Mouse (Mus musculus): ENCODE measurements at regions not wholly inside any gene's neighbourhood (a gene's known extent, or its start where the extent isn't known, plus 50 kb on each side); places are given as distances from the start of the nearest gene placed in this dataset.
"Not testable (repeated sequence)": the region's sequence is repeated elsewhere in the genome, so short reads cannot be mapped to it uniquely, and the experiment has no call there.

GRCm38 (mm10) chr4:10414274-10414673 lies 460.0 kb upstream of the 2610301B20Rik start:
- Histone ChIP-seq H3K79me2 (ENCODE audit: control insufficient read depth, insufficient read depth) (no peaks in the 10 kb centered on the region), H3K79me3 (ENCODE audit: low read depth) (no peaks in the 10 kb centered on the region), H3ac (ENCODE audit: control insufficient read depth, insufficient read length, low read depth) (no peak overlapping the region), H3K36me3 (ENCODE audit: control insufficient read depth, insufficient read depth) (no peaks in the 10 kb centered on the region), H3K4me3 (ENCODE audit: insufficient read depth, poor library complexity, severe bottlenecking) (no peak overlapping the region), H3K27me3 (ENCODE audit: control insufficient read depth, insufficient read depth, insufficient read length) (no peaks in the 10 kb centered on the region)
- TF ChIP-seq USF1 (IDR thresholded peaks at IDR 0.05; ENCODE audit: low read depth) (no peak), FOSL1 (IDR thresholded peaks at IDR 0.05; ENCODE audit: insufficient read depth, low read length, poor library complexity, severe bottlenecking) (no peak), CTCF (IDR thresholded peaks at IDR 0.05; ENCODE audit: control insufficient read depth, insufficient read depth, insufficient read length) (no peak), MYOD1 (IDR thresholded peaks at IDR 0.05; ENCODE audit: control insufficient read depth, insufficient read length, low read depth) (no peak), CEBPB (IDR thresholded peaks at IDR 0.05; ENCODE audit: low read depth) (no peak), MAX (IDR thresholded peaks at IDR 0.05) (no peak), MYOG (IDR thresholded peaks at IDR 0.05; ENCODE audit: control insufficient read depth, extremely low read depth, insufficient read length) (no peak)

GRCm38 (mm10) chr4:10421354-10421753 lies 452.9 kb upstream of the 2610301B20Rik start:
- H3K4me3 ChIP-seq (ENCODE audit: insufficient read depth, poor library complexity, severe bottlenecking) = no peak overlapping the region

GRCm38 (mm10) chr4:10434438-10434837 lies 439.9 kb upstream of the 2610301B20Rik start:
- no peaks in the 10 kb centered on the region for H3K27me3 ChIP-seq (ENCODE audit: control insufficient read depth, insufficient read depth, insufficient read length)
- TF ChIP-seq USF1 (IDR thresholded peaks at IDR 0.05; ENCODE audit: low read depth) = no peak
- no peak for TF ChIP-seq CEBPB (IDR thresholded peaks at IDR 0.05; ENCODE audit: low read depth)
- TF ChIP-seq MYOG (IDR thresholded peaks at IDR 0.05; ENCODE audit: control insufficient read depth, extremely low read depth, insufficient read length) = no peak
- TF ChIP-seq MYOD1 (IDR thresholded peaks at IDR 0.05; ENCODE audit: control insufficient read depth, insufficient read length, low read depth) = no peak
- no peak for TF ChIP-seq CTCF (IDR thresholded peaks at IDR 0.05; ENCODE audit: control insufficient read depth, insufficient read depth, insufficient read length)
- no peak for TF ChIP-seq MAX (IDR thresholded peaks at IDR 0.05)
- no peak for TF ChIP-seq FOSL1 (IDR thresholded peaks at IDR 0.05; ENCODE audit: insufficient read depth, low read length, poor library complexity, severe bottlenecking)
- H3K79me3 ChIP-seq (ENCODE audit: low read depth) = no peaks in the 10 kb centered on the region
- no peak overlapping the region for H3ac ChIP-seq (ENCODE audit: control insufficient read depth, insufficient read length, low read depth)
- H3K79me2 ChIP-seq (ENCODE audit: control insufficient read depth, insufficient read depth) = no peaks in the 10 kb centered on the region
- H3K4me3 ChIP-seq (ENCODE audit: insufficient read depth, poor library complexity, severe bottlenecking) = no peak overlapping the region
- H3K36me3 ChIP-seq (ENCODE audit: control insufficient read depth, insufficient read depth) = no peaks in the 10 kb centered on the region

More at GRCm38 (mm10) chr4:10421354-10421753, 452.9 kb upstream of the 2610301B20Rik start:
- Histone ChIP-seq H3K36me3 (ENCODE audit: control insufficient read depth, insufficient read depth) (no peaks in the 10 kb centered on the region), H3K27me3 (ENCODE audit: control insufficient read depth, insufficient read depth, insufficient read length) (no peaks in the 10 kb centered on the region), H3K79me2 (ENCODE audit: control insufficient read depth, insufficient read depth) (no peaks in the 10 kb centered on the region), H3ac (ENCODE audit: control insufficient read depth, insufficient read length, low read depth) (no peak overlapping the region), H3K79me3 (ENCODE audit: low read depth) (no peaks in the 10 kb centered on the region)
- TF ChIP-seq CEBPB (IDR thresholded peaks at IDR 0.05; ENCODE audit: low read depth) (no peak), USF1 (IDR thresholded peaks at IDR 0.05; ENCODE audit: low read depth) (no peak), MYOD1 (IDR thresholded peaks at IDR 0.05; ENCODE audit: control insufficient read depth, insufficient read length, low read depth) (no peak), FOSL1 (IDR thresholded peaks at IDR 0.05; ENCODE audit: insufficient read depth, low read length, poor library complexity, severe bottlenecking) (no peak), MYOG (IDR thresholded peaks at IDR 0.05; ENCODE audit: control insufficient read depth, extremely low read depth, insufficient read length) (no peak), MAX (IDR thresholded peaks at IDR 0.05) (no peak), CTCF (IDR thresholded peaks at IDR 0.05; ENCODE audit: control insufficient read depth, insufficient read depth, insufficient read length) (no peak)

- not testable (repeated sequence) for H3K27me3 ChIP-seq (ENCODE audit: control insufficient read depth, insufficient read depth, insufficient read length); H3ac ChIP-seq (ENCODE audit: control insufficient read depth, insufficient read length, low read depth); H3K79me3 ChIP-seq (ENCODE audit: low read depth); H3K36me3 ChIP-seq (ENCODE audit: control insufficient read depth, insufficient read depth); H3K4me3 ChIP-seq (ENCODE audit: insufficient read depth, poor library complexity, severe bottlenecking); H3K79me2 ChIP-seq (ENCODE audit: control insufficient read depth, insufficient read depth)
Measured at GRCm38 (mm10) chr4:10439921-10440320, 434.4 kb upstream of the 2610301B20Rik start.

GRCm38 (mm10) chr4:10459603-10460002 lies 414.7 kb upstream of the 2610301B20Rik start:
- no peak overlapping the region for H3ac ChIP-seq (ENCODE audit: control insufficient read depth, insufficient read length, low read depth)
- H3K79me2 ChIP-seq (ENCODE audit: control insufficient read depth, insufficient read depth) = no peaks in the 10 kb centered on the region
- H3K36me3 ChIP-seq (ENCODE audit: control insufficient read depth, insufficient read depth) = no peaks in the 10 kb centered on the region
- H3K27me3 ChIP-seq (ENCODE audit: control insufficient read depth, insufficient read depth, insufficient read length) = no peaks in the 10 kb centered on the region
- H3K4me3 ChIP-seq (ENCODE audit: insufficient read depth, poor library complexity, severe bottlenecking) = no peak overlapping the region
- no peaks in the 10 kb centered on the region for H3K79me3 ChIP-seq (ENCODE audit: low read depth)
- TF ChIP-seq MYOD1 (IDR thresholded peaks at IDR 0.05; ENCODE audit: control insufficient read depth, insufficient read length, low read depth) = no peak
- TF ChIP-seq FOSL1 (IDR thresholded peaks at IDR 0.05; ENCODE audit: insufficient read depth, low read length, poor library complexity, severe bottlenecking) = no peak
- TF ChIP-seq MAX (IDR thresholded peaks at IDR 0.05) = no peak
- no peak for TF ChIP-seq CEBPB (IDR thresholded peaks at IDR 0.05; ENCODE audit: low read depth)
- TF ChIP-seq CTCF (IDR thresholded peaks at IDR 0.05; ENCODE audit: control insufficient read depth, insufficient read depth, insufficient read length) = no peak
- TF ChIP-seq USF1 (IDR thresholded peaks at IDR 0.05; ENCODE audit: low read depth) = no peak
- no peak for TF ChIP-seq MYOG (IDR thresholded peaks at IDR 0.05; ENCODE audit: control insufficient read depth, extremely low read depth, insufficient read length)

- H3K4me3 ChIP-seq (ENCODE audit: insufficient read depth, poor library complexity, severe bottlenecking) = no peak overlapping the region
- H3K79me3 ChIP-seq (ENCODE audit: low read depth) = no peaks in the 10 kb centered on the region
- H3K36me3 ChIP-seq (ENCODE audit: control insufficient read depth, insufficient read depth) = no peaks in the 10 kb centered on the region
- no peak for TF ChIP-seq CEBPB (IDR thresholded peaks at IDR 0.05; ENCODE audit: low read depth)
- TF ChIP-seq MYOD1 (IDR thresholded peaks at IDR 0.05; ENCODE audit: control insufficient read depth, insufficient read length, low read depth) = no peak
- TF ChIP-seq FOSL1 (IDR thresholded peaks at IDR 0.05; ENCODE audit: insufficient read depth, low read length, poor library complexity, severe bottlenecking) = no peak
- no peak for TF ChIP-seq MYOG (IDR thresholded peaks at IDR 0.05; ENCODE audit: control insufficient read depth, extremely low read depth, insufficient read length)
- no peak for TF ChIP-seq MAX (IDR thresholded peaks at IDR 0.05)
- no peak for TF ChIP-seq USF1 (IDR thresholded peaks at IDR 0.05; ENCODE audit: low read depth)
- TF ChIP-seq CTCF (IDR thresholded peaks at IDR 0.05; ENCODE audit: control insufficient read depth, insufficient read depth, insufficient read length) = no peak
- no peak overlapping the region for H3ac ChIP-seq (ENCODE audit: control insufficient read depth, insufficient read length, low read depth)
- no peaks in the 10 kb centered on the region for H3K79me2 ChIP-seq (ENCODE audit: control insufficient read depth, insufficient read depth)
- H3K27me3 ChIP-seq (ENCODE audit: control insufficient read depth, insufficient read depth, insufficient read length) = no peaks in the 10 kb centered on the region
Measured at GRCm38 (mm10) chr4:10480936-10481335, 393.4 kb upstream of the 2610301B20Rik start.

Data from C2C12 (cell line).